Mouse (Mus musculus) lung, postnatal 14 days (tissue): ENCODE measurements around the gene Ttc7b.

Experiments used
- DNase-seq: peaks from one replicate; pipeline ENCODE4 v3.0.0; 2021

The Ttc7b gene

DNA sequence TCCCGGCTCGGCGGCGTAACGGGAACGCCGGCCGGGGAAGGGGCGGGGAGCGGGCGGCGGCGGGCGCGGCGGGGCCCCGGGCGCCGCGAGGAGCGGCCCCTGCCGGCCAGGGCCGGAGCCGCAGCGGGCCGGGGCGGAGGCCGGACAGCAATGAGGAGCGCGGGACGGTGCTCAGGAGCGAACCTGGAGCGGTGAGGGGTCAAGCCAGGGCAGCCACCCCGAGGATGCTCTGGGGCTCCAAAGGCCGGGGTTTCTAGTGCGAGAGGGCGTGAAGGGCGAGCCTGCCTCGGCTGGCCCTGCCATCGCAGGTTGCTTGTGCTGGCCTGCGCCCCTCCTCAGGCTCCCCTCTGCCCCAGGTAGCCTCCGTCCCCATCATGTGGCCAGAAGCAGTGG, at the start of gene Ttc7b:
TSS of gene Ttc7b (minus strand) at position 33 of the 393 bp plus-strand sequence.
- peak; percentile 69 for DNase-seq

DNA sequence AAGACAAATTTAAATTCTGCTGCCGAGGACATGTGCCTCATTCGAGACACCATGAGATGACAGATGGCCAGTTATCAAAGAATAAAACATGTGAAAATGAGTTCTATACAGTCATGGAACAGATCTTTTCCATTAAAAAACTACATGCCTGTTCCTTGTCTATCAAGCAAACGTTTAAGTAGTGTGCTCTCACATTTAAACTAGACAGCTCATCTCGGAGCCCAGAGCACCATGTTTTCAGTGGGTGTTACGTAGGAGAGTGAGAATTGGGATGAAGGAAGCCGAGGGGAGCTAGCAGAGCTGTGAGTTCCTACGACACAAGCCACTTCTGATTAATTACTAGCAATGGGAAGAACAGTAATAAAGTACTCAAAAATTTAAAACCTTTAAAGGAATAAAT, 48.2 kb upstream of the Ttc7b start:
- no peak for DNase-seq

DNA sequence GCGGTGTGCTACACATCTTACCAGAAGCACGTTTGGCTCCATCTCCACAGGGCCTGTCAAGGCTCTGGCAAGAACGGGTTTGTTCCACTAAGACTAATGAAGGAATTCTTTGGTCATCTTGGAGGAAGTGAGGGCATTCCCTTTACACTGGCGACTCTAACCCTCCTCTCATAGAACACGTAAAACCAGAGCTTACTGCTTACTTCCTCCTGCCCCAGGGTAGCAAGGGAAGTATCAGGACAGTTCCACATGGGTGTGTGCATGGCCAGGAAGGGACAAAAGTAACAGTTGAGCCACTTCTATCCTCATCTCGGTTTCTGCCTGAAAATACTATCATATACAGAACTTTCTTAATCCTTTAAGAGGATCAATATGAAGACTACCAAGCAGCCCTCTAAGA, 47.5 kb upstream of the Ttc7b start:
- no peak for DNase-seq

DNA sequence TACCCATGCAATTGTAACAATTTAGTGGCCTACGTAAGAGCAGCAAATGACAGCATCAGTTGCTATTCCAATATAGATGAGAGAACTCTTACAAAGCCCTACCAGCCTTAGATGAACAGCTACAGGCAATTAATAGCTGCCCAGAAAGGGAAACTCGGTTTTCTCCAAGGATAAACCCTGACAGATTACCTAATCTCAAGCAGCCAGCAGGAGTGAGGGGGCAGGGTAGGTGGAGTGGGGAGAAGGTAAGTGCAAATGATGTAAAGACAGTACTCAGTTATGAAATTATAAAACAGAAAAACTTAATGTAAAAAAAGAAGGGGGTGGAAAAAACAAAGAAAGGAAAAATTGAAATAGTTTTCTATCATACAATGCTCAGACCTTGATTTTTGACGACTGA, 47.0 kb upstream of the Ttc7b start:
- DNase-seq = no peak

DNA sequence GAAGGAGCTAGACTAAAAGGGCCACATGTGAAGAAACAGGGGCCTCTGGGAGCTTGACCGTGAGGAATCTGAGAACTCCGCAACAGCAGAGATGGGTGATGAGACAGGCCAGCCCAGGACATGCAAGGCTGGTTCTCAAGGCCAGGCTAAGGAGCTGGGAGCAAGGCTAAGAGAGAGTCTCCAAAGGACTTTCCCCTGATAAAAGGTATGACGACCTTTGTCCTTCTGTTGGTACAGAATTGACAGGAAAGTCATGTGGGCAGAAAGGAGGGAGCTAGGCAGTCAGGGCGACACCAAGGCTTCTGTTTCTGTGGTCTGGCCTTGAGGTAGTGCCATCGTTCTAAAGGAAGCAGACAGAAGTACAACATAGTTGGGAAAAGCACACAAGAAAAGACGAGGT, 33.0 kb upstream of the Ttc7b start:
- DNase-seq = no peak

DNA sequence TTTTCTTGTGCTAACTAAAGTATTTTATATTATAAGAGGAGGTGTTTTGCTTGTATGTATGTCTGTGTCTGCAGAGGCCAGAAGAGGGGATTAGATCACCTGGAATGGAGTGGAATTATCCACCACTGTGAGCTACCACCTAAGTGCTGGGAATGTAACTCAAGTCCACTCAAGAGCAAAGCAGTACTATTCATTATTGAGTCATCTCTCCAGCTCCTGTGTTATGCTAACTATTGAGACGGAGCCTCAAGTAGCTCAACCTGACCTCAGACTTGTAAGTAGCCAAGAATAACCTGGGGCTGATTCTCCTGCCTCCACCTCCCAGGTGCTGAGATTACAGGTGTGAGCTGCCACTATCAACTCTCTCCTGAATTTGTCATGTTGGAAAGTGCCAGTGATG, 31.3 kb upstream of the Ttc7b start:
- DNase-seq = no peak

DNA sequence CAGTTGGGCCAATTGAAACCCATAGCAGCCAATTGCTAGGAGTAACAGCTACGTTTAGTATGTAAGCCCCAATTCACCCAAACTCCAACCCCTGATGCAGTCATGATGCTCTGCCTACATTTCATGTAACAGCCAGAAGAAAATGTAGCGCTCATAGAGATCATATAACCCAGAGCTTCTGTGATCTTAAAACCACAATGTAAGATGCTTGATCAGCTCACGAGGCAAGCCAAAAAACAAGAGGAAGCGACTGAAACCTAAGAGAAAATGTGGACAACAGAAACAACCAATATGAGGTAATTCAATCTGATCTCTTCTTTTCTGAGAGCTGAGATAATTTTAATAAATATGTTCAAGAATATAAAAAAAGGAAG, 23.6 kb upstream of the Ttc7b start:
- no peak for DNase-seq

DNA sequence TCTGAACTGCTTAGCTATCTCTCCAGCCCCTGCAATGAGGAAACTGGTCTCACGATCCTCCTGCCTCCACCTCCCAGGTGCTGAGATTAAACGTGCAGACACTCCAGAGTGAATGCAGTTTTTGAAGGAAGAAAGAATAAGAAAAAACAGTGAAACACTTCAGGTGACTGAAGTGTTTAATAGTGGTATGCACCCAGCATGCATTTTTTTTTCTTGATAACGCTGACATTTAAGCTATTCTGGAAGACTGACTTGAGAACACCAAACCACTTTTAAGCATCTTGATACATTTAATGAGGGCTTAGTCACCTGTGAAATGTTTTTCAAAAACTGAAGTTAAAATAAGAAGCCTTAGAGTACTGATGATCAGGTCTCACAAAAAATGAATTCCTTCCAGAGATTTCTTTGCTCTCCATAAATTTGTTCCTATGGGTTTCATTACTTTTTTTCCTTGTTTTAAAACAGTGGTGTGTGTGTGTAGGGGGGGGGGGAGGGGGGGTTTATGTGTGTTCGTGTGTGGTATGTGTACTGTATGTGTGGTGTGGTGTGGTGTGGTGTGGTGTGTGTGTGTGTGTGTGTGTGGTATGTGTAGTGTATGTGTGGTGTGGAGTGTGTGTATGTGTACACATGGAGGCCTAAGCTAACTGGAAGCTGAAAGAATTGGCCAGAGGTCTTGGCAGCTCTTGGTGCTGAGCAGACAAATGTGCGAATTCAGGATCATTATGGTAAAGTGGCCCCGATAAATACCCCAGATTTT, 23.0 kb upstream of the Ttc7b start:
- DNase-seq = no peak

DNA sequence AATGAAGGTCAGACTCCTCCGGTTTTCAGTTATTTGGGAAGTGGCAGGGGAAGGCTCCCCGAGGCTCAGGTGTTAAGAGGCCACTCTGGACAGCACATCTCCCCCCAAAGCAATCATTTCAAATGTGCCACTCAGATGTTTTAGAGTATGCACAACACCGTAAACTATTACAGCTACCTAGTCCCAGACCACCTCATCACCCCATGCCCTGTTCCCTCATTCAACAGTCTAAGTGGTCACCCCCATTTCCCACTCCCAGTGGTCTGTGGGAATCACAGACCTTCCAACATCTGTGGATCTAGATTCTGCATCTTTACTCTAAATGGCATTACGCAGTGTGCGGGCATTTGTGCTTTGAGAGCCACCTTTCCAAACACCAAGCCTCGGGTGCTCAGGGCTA, 21.9 kb upstream of the Ttc7b start:
- no peak for DNase-seq

DNA sequence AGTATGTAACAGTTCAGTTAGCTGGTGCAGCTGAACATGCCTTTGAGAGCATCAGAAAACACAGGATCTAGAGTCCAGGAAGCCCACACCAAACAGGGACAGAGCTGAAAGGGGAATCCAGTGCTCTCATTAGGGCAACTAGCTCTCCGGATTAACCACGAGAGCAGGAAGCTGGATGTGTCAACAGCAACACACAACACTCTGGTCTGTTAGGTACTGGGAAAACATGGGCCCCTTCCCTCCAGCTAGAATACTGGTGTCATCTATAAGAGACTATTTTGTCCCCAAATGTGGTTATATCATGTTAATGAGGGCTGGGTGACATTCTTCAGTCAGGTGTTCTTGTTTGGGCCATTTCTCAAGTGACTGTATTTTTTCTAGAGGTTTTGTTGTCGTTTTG, 21.4 kb upstream of the Ttc7b start:
- no peak for DNase-seq

DNA sequence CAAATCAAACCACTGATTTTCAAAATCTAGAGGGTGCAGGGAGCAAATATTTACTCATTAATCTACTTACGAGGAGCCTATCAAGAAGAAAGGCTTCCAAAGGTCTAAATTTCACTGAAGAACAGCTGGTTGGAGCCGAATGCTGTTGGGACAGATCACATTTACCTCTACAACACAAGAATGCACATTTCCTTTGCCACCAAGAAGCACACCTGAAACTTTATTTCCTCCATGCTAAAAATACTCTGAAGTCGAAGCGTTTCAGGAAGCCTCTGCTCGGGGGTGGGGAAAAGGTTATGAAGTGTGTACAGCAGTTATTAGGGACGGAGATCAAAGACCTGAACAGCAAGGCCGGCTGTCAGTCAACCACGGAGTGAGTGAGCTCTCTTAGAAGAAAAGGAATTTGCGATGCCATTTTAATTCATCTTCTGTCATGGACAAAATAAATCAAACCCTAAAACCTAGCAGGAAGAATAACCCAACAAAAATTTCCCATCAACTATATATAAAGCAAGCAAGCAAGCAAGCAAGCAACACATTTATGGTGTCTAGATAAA, 18.6 kb upstream of the Ttc7b start:
- DNase-seq = no peak

DNA sequence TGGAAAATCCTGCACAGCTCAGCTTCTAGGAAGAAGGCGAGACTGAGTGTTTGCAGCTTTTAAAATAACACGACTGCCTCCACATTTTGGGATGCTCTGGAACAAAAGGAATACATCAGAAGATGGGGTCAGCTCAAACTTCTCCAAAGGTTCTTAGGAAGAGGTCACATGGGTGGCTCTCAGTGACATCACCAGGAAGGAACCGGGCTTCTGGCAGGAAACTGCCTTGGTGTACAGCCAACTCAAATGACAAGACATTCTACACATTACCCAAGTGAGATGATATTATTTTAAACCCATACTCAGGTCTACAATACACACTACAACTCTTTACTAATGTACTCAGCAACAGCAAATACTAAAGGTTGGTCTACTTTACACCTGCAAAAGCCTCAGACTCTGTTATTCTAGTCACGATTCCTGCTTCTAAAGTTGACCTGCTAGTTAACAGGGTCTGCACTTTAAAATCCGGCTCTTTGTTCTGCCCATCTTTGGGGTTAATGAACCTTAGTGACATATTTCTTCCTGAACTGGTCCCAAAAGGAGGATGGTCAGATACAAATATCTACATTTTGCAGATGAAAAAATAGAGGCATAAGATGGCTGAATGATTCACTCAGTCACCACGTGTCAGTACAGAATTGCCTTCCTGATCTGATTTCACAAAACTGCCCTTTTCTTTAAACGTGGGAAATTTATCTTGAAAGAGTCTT, 18.0 kb upstream of the Ttc7b start:
- peak; percentile 61 for DNase-seq

DNA sequence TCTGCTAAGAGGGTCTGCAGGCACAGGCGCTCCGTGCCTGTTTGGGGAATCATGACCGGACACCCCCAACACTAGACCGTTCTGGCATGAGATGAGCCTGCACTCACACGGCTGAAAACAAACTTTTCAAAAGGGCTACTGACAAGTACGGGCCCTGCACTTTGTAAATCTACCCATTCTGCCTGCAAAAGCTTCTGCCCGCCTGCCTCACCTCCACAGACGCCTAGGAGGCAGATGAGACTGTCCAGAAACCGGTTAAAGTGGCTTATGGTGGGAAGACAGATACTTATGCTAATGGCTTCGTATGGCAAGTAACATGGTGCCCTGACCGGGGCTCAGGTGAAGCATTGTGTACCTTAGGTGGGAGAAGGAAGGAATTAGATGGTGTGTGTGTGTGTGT, 16.5 kb upstream of the Ttc7b start:
- DNase-seq = no peak

DNA sequence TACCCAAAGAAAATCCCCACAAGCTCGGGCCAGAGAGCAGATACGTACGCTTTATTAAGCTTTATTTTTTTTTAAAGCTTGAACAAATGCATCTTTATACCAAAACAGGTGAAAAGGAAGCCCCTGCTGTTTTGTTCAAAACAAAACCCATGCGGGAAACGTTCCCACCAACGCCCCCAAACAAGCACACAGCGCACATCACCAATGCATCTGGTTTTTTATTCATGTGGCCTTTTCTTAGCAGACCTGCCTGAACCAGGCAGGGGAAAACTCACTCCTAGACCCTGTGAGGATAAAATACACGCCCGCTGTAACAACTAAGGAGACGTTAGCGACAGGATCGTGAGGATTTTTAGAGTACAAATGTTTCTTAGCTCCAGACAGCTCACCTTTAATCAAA, 14.4 kb upstream of the Ttc7b start:
- no peak for DNase-seq

DNA sequence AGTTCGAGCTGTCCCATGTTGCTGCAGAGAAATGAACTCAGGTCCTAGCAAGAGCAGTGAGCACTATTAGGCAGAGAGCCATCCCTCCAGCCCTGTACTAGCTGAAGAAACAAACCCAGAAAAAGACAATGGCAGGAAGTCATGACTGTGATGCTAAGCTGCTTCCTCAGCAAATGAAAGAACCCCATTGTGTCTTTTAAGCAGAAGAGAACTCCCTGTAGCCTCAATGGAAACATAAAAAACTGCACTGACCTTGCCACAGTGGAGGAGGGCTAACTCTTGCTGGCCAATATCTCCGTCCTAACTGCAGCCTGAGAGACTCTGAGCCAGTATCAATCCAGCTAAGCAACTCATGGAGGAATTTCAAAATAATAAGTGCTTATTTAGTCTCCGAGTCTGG, 13.4 kb upstream of the Ttc7b start:
- DNase-seq = peak; percentile 42

DNA sequence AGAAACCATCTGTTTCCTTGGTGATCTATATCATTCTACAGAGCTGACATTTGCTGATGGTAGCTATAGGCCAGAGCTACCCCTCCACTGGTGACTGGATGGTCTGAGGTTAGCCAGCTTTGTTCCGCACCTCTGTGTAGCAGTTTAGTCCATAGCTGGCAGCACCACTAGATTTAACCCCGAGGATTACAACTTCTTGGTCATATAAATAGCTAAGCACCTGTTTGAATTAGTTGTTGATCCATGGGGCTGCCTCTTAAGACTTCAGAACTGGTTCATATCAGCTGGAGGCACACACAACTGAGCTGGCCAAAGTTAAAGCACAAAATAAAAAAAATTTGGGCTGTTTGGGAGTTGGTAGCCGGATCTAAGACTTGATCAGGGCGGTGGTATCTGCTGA, 12.6 kb upstream of the Ttc7b start:
- DNase-seq = no peak

DNA sequence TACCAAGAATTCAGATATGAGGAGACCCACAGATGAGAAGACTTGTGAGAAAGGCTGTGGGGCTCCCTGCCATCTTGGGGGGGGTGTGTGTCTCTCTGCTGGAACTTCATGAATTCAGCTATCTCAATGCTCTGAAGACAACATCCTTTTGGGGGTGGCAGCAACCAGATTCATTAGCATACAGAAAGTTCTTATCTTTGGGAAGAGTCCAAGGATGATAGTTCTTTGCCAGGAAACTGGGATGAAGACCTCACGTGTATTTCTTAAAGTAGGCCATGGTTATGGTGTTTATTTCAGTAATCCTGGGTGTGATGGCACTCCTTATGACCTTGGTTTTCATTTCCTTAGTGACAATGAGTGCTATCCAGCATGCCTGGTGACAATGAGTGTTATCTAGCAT, 11.1 kb upstream of the Ttc7b start:
- no peak for DNase-seq

DNA sequence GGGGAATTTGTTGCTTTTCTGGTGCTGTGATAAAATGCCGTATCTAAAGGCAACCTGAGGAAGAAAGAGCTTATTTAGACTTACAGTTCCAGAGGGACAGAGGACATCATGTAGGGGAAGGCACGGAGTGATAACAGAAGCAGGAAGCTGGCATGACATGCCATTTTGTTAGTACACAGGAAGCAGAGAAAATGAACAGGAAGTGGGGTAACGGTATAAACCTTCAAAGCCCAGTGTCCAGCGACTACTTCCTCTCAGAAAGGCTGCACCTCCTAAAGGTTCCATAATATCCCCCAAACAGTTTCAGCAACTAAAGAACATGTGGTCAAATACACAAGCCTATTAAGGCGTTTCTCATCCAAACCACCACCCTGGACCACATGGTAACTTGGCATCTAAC, 10.2 kb upstream of the Ttc7b start:
- DNase-seq = no peak

DNA sequence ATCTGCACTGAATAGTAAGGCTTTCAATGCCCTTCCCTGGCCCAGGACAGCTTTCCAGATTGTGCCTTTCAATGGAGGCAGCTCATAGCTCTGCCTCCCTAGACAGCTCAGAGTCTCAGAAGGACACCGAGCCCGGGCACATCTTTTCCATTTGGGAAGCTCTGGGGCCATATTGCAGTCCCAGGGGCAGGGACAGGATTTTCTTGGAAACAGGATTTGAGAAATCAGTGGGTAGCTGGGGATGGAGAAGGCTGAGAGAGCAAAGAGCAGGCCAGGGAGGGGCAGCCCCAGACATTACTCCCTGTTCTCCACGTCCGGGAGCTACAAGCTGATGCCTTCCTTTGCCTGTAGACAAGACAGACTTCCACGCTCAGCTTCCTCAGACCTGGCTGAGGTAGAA, 9.0 kb upstream of the Ttc7b start:
- no peak for DNase-seq

DNA sequence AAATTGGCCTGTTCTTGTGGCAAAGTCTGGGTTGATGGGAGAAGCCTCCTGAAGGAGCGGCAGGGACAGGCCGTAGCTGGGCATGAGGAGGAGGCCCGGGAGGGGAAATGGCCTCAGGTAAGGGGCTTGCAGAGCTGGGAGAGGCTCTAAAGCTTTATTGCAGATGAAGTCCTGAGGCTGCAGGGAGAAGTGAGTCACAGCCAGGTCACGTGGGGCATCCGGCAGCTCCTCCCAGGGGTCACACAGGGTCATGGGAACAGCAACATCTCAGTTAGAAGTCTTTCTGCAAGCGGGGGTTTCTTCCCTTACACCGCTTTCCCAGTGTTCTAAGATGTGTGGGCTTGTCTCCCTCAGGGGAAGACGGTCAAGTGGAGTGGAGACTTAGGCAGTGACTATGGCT, 8.5 kb upstream of the Ttc7b start:
- DNase-seq = peak; percentile 51

DNA sequence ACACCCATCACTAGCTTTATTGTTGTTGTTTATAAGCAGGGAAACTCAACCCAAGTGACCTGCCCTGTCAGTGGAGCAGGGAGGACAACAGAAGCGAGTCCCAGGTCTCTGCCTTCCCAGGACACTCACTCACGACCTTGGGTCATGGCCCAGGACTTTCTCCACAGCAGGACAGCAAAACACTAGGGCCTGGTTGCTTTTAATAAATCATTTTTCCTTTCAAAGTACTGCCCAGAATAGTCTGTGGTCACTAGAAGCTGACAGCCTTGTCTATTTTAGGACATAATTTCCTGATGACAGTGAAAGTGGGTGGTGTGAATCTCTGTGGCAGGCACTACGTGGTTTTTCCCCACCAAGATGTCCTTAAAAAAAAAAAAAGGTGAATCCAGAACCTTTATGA, 7.6 kb upstream of the Ttc7b start:
- DNase-seq = no peak

DNA sequence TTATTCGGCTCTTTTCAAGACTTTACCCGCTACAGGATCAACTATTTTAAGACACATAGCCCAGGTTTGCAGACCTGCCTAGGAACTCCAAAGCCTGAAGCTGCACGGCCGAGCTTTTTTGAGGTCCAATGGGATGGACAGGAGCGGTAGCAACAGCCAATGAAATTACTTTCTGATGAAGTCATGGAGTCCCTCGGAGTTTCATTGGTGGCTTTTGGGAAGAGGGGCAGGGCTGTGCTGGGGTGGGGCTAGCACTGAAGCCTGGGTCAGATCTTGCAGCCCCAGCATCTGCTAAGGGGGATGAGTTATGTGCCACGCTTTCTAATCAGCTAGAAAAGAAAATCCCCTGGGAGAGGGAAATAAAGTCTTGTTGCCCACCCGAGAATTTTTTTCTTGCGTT, 7.1 kb upstream of the Ttc7b start:
- peak; percentile 71 for DNase-seq

DNA sequence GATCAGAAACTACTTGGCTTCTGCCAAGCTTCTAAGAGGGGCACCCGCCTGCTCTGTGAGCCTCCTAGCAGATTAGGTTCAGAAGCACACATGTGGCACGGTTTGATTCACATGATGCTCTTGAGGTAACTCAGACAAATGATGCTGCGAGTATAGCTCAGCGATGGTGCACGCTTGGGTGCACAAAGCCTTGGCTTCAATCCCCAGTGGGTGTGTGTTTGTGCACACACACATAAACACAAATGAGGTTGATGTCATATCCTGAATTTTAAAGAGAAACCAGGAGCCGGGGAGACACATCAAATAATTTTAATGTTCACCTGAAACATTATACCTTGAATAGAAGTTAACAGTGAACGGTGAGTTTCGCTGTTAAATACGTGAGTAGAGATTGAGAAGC, 6.6 kb upstream of the Ttc7b start:
- no peak for DNase-seq

DNA sequence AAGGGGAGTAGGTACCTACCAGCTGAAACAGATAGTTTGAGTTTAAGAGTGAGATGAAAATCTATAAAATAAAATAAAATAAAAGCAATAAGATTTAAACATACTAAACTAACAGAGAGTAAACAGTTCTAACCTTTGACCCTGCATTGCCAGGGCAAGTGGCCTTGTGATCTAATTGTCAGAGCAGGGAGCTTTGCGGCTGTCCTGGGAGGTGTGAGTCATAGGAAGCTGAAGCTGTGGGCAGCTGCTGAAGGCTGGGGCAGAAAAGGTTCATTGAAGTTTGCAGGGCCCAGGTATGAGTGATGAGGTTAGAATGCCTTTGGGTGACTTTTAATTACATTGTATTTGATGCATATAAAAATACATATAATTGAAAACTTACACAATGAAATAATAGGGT, 5.3 kb upstream of the Ttc7b start:
- DNase-seq = no peak
